In the genomic region with DNA sequence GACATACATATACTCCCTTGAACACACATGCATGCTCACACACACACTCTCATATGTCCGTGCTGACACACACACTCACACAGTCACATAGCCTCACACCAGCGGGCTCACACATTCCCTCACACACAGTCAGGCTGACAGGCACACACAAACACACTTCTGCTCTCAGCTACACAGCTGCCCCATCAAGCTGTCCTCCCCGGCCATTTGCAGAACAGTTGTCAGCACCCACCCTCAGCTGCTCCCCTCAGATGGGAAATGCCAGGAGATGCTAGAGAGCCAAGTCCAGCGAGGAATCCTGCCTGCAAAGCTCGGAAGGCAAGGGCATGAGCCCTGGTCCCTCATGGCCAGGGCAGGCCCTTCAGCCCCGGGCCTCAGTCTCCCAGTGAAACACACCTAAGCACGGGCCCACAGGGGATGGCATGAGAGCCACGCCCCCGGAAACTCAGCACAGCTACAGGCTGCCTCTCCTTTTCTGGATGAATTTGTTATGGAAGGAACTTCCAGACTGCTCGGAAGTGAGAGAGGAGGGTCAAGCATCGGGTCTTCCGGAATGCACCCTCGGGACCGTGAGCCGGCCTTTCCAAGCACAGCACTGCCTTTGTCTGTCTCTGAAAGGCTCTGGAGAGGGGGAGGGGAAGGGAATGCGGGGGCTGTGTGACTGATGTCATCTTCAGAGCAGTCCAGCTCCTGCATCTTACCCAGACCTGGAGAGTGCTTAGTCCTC, we compare ENCODE assay signal across 8 mouse cellular contexts.
DNase-seq lines count a peak whose midpoint lies in the region; ATAC-seq and TF ChIP-seq lines count a peak whose summit lies in the region.

No protein-coding gene starts in this region.

- H3K27me3 ChIP-seq in E14TG2a.4 (ENCODE audit: insufficient read depth, low read length), result no peaks in the 10 kb centered on the region
- H3K27me3 ChIP-seq in intestine, embryonic 16.5 days (replicated peaks; ENCODE audit: control insufficient read depth, insufficient read depth, low read length), result no peaks in the 10 kb centered on the region
- no peaks in the 10 kb centered on the region for H3K27me3 ChIP-seq in limb, embryonic 11.5 days (ENCODE audit: control insufficient read depth, insufficient read depth, low read length)

- H3K9ac ChIP-seq in intestine, embryonic 16.5 days (ENCODE audit: low read depth, low read length), result no peak overlapping the region
- H3K9ac ChIP-seq in limb, embryonic 11.5 days (ENCODE audit: low read length), result peak overlapping the region; percentile 23; the same call in 1 of the 2 replicates

- WGBS in intestine, embryonic 16.5 days, result 32% methylated on average over 16 of the region's 16 CpGs
- 58% methylated on average over 16 of the region's 16 CpGs for WGBS in limb, embryonic 11.5 days

- H3K4me2 ChIP-seq in intestine, embryonic 16.5 days (ENCODE audit: low read depth, low read length), result 0 out of 2 replicates have a peak overlapping the region, but pooled peaks have one; percentile 0
- no peak overlapping the region for H3K4me2 ChIP-seq in limb, embryonic 11.5 days (ENCODE audit: low read depth, severe bottlenecking)

- peak; percentile 87 for DNase-seq in embryo, embryonic 10.5 days (ENCODE audit: low spot score)
- peak; percentile 62 to 83 for DNase-seq in heart, adult 18-20 months
- DNase-seq in limb, embryonic 11.5 days (ENCODE audit: low spot score), result peak; percentile 45
- peak; percentile 72 for DNase-seq in retina, embryonic 14.5 days (ENCODE audit: low spot score)
- no peak for DNase-seq in spleen, postnatal 10 days (ENCODE audit: low spot score in 2 of 2)
- no peak for DNase-seq in cerebellum, adult 8-10 months

- 0 out of 2 replicates have a peak overlapping the region, but pooled peaks have one; percentile 20 for H3K27ac ChIP-seq in intestine, embryonic 16.5 days (ENCODE audit: low read length)
- H3K27ac ChIP-seq in limb, embryonic 11.5 days (replicated peaks; ENCODE audit: low read depth, low read length), result no peak overlapping the region

- no peak for TF ChIP-seq CTCF in E14TG2a.4 (conservative IDR thresholded peaks at IDR 0.05; ENCODE audit: low read length)

- peaks cover 31% of the 10 kb centered on the region for H3K4me1 ChIP-seq in E14TG2a.4 (replicated peaks; ENCODE audit: low read depth, low read length)
- H3K4me1 ChIP-seq in intestine, embryonic 16.5 days (ENCODE audit: control insufficient read depth, insufficient read depth, low read length), result peaks cover 15% of the 10 kb centered on the region
- peaks cover 13% of the 10 kb centered on the region for H3K4me1 ChIP-seq in limb, embryonic 11.5 days (ENCODE audit: control insufficient read depth, insufficient read depth, low read length)

- peak overlapping the region; percentile 62 for H3K4me3 ChIP-seq in E14TG2a.4 (replicated peaks; ENCODE audit: low read length)
- no peak overlapping the region for H3K4me3 ChIP-seq in intestine, embryonic 16.5 days (ENCODE audit: low read length)
- no peak overlapping the region for H3K4me3 ChIP-seq in limb, embryonic 11.5 days (ENCODE audit: low read depth, low read length)

- ATAC-seq in intestine, embryonic 16.5 days, result peak; percentile 76
- ATAC-seq in limb, embryonic 11.5 days (ENCODE audit: insufficient number of reproducible peaks, low FRiP score, low TSS enrichment, low read depth), result peak; percentile 65

- no peaks in the 10 kb centered on the region for H3K36me3 ChIP-seq in E14TG2a.4 (ENCODE audit: insufficient read depth, low read length)
- no peaks in the 10 kb centered on the region for H3K36me3 ChIP-seq in intestine, embryonic 16.5 days (ENCODE audit: control insufficient read depth, insufficient read depth, low read length)
- H3K36me3 ChIP-seq in limb, embryonic 11.5 days (ENCODE audit: control insufficient read depth, insufficient read depth, low read length), result no peaks in the 10 kb centered on the region

- no peaks in the 10 kb centered on the region for H3K9me3 ChIP-seq in E14TG2a.4 (ENCODE audit: low read length)
- no peaks in the 10 kb centered on the region for H3K9me3 ChIP-seq in intestine, embryonic 16.5 days (ENCODE audit: control insufficient read depth, low read length)
- H3K9me3 ChIP-seq in limb, embryonic 11.5 days (ENCODE audit: control insufficient read depth, low read length), result no peaks in the 10 kb centered on the region

Comparison
In these comparisons a context has a peak if more than half of its experiments do, and no peak if none do; other contexts are left out.
1. DNase-seq: peak in embryo, embryonic 10.5 days (single experiment), heart, adult 18-20 months (2 of 2), limb, embryonic 11.5 days (single experiment) and retina, embryonic 14.5 days (single experiment); none in spleen, postnatal 10 days (0 of 2) and cerebellum, adult 8-10 months (single experiment).